Mouse (Mus musculus) mature B cell (primary cell): Measurements from ENCODE around the gene Dgka.

Source experiments
- in situ Hi-C: fragments of 300-500 bp; cut with MboI; formaldehyde crosslinking; loops from 2 replicates; pipeline ENCODE4 v1.14.3; 2019

Gene Dgka

GRCm38 (mm10) chr10:128744680-128745601, at the start of gene Dgka:
Dgka (minus strand) TSS chr10:128744855.
- in situ Hi-C loops = no loop called here

DNA sequence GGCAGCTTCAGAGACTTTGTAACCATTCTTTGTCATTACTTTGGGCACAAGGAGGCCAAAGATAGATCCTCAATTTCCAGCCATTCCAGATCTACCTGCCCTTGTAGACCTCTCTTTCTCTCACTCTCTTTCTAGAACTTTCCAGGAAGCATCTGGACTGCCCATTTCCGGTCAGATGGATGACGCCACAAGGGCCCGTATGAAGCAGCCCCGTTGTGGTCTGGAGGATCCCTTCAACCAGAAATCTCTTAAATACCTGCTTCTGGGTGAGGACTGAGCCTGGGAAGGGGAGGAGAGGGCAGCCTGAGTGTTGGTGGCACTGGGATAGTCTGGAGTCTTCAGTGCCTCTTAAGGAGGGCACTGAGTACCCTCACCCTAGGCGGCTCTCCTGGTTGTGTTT, 49.7 kb upstream of the Dgka start:
- in situ Hi-C loops = no loop called here

GRCm38 (mm10) chr10:128793258-128793657, 48.6 kb upstream of the Dgka start:
- in situ Hi-C loops = no loop called here

DNA sequence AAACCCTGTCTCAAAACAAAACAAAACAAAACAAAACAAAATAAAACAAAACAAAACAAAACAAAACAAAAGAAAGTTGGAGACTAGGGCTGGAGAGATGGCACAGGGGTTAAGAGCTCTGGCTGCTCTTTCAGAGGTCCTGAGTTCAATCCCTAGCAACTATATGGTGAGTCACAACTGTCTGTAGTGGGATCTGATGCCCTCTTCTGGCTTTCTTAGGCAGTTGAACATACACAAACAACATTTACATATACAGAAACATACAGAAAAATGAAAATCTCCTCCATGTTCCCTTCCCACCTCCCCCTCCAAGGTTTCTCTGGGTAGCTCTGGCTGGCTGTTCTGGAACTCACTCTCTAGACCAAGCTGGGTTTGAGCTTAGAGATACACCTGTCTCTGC, 47.4 kb upstream of the Dgka start:
- in situ Hi-C loops = no loop called here

DNA sequence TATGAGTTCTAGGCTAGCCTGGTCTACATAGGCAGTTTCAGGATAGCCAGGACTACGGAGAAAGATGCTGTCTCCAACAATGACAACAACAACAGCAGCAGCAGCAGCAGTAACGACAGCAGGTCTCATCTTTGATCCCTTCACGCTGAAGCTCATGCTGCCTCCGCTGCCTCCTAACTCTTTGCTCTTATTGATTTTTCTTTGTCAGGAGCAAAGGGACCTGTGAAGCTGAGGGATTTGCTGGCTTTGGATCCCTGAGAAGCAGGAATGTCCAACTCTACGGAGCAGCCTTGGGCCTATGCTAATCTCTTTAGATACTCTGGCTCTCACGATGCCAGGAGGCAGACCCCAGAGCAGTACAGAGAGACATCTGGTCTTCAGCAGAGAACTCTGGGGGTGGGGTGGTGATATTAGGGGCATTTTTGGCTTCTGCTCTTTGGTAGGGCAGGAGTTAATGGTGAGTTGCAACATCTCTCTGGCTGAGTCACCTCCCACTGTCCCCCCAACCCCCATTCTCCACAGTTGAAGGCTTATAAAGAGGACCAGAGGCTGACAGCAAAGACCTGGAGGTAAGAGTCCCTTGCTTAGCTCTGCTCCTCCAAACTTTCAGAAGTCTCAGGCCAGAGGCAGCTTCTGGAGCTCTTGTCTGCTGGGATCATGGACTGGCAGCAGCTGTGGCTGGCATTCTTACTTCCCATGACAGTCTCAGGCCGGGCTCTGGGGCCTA, 45.9 kb upstream of the Dgka start, which contains the start of gene Mmp19:
Gene Mmp19, plus strand, starts transcription at position 513 of the 727 bp plus-strand sequence.
- in situ Hi-C loops = no loop called here

- in situ Hi-C loops = no loop called here
These were observed 35.5 kb upstream of the Dgka start for GRCm38 (mm10) chr10:128780200-128780599.

DNA sequence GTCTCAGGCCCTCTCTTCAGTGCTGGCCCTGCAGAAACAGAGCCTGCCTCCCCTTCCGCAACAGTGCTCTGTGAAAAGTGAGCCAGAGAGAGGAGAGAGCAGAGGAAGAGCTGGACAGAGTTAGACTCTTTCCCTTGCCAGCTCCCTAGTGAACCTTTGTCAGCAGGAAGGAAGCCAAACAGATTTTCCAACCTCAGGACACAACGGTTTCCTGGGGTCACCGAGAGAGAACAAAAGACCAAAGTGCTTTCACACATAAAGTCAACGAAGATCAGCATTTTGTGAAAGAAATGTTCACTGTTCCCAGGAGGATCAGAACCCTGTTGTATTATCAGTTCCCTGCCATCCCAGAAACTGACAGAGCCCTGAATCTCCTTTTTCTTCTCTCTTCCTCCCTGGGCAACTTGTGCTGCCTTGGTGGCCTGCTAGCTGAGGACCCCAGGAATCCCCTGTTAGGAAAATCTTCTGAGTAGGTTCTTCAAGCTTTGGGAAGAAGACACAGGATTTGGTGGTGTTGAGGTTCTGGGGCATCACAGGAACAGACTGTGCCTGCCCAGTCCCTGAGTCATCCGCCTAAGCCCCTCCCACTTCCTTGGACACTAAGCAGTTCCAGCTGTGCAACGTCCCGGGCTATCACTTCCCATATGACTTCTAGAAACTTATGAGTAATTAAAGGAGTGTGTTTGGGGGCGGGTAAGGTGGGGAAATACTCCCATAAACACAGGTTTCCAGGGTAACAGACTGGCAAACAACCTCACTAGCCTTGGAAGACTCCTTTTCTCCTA, 34.5 kb upstream of the Dgka start:
- in situ Hi-C loops = no loop called here

GRCm38 (mm10) chr10:128778441-128778840, 33.8 kb upstream of the Dgka start:
- in situ Hi-C loops = no loop called here

DNA sequence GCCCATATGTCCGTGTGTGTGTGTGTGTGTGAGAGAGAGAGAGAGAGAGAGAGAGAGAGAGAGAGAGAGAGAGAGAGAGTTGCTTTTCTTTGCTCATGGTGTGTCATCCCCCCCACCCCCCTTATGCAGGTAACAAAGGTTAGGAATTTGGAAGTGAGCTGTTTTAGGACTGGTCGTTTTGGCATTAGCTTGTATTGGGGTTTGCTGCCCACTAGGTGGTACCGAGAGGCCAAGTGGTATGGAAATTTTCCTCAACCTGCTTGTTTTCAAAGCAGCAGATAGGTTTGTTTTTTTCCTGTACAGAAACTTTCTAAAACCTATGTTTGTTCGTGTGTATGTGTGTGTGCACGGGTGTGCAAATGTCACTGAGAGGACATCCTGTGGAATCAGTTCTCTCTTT, 29.0 kb upstream of the Dgka start:
- in situ Hi-C loops = no loop called here

- in situ Hi-C loops = no loop called here
These were observed 28.2 kb upstream of the Dgka start for GRCm38 (mm10) chr10:128772895-128773294.

- in situ Hi-C loops = no loop called here
These were observed 3.7 kb upstream of the Dgka start for GRCm38 (mm10) chr10:128748252-128748864.

- in situ Hi-C loops = no loop called here
These were observed 3.1 kb upstream of the Dgka start, which contains the start of gene Pym1 for GRCm38 (mm10) chr10:128747646-128748251. Pym1 (plus strand) TSS chr10:128747889.

DNA sequence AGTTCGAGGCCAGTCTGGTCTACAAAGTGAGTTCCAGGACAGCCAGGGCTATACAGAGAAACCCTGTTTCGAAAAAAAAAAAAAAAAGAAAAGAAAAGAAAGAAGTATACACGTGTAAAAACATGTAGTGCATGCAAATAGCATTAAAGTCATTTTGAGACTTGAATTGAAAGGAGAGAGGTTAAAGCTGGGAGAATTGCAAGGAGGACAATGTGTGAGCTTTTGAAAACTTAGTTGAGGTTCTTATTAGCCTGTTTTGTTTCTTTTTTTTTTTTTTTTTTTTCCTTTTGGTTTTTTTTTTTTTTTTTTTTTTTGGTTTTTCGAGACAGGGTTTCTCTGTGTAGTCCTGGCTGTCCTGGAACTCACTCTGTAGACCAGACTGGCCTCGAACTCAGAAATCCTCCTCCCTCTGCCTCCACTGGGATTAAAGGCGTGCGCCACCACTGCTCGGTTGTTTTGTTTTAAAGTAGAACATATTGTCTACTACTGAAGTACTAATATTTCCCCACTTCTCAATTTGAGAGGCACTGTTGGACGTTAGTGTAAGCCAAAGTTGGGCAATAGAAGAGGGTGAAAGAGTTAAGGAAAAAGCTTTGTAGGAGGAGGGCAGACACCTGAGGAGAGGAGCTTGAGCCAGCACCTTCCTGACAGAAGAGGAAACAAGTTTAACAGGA, 2.5 kb upstream of the Dgka start:
- in situ Hi-C loops = no loop called here

DNA sequence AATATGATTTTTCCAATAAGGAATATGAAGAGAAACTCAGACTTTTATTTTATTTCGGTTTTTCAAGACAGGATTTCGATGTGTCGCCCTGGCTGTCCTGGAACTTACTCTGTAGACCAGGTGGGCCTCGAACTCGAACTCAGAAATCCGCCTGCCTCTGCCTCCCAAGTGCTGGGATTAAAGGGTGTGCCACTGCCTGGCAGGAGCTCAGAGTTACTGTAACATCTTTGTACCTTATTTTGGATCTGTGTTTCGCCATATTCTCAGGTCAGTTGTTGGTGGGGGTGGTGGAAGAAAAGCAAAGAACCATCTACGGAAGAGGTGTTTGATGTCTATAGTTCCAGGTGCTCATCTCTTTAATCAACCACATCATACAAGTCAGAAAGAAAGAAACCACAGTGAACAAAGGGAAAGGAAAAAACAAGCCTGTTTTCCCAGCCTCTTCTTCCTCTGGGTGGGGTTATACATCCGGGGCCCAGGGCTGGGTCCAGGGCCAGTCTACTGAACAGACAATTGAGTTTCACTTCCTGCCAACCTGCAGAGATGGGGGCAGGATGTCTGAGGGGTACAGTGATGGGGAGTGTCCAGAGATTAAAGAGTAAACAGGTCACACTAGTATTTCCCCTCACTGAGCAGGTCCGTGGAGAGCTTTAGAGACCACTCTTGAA, 1.4 kb upstream of the Dgka start:
- in situ Hi-C loops = no loop called here

DNA sequence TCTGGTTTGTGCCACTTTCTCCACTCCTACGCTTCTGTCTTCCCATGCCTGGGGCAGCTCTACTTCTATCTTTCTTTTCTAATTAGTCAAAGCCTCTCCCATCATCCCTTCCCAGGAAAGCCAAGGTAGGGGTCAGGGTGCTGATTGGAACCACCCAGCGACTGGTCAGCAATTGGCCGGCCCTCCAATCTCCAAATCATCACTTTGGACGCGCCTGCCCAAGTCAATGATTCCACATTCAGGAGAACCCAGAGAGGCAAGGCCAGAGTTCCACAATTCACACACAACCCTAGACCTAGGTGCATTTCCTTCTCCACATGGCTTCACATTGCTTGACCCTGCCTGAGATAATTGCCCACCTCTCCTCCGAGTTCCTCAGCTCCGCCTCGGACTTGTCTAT, 444 bp downstream of the Dgka start:
- in situ Hi-C loops = no loop called here

DNA sequence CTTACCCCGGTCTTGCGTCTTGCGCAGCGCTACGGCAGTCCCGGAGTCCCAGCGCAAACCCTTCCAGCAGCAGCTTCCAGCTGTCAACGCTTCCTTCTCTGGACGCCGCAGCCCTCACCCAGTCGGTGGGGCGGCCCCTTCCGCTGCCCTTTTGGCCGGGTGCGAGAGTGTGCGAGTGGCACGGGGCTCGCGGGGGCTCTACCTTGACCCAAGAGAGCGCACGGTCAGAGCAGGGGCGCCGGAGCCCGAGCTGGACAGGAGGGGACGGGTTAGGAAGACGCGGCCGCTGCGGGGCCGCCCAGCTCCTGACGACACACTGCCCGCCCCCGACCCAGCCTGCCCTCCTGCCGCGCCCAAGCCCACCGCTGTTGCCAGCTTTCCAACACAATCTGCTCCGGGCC, 864 bp downstream of the Dgka start:
- in situ Hi-C loops = no loop called here

DNA sequence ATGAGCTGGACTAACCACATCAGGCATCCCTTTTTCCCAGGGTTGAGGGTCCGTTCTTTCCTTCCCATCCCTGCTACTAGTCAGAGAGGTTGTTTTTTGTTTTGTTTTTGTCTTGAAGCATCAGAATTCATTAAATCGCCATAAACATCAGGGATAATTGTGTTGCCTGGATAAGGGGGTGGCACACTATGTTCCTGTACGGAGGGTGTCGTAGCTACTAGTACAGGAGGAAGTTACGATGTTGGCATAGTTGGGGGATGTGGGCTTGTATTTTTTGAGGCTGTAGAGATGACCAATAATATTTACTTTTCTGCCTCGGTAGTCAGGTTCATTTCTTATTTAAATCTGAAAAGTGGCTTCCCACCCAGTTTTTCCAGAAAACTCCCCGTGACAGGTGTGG, 1.4 kb downstream of the Dgka start:
- in situ Hi-C loops = no loop called here

- in situ Hi-C loops = no loop called here
These were observed 2.0 kb downstream of the Dgka start for GRCm38 (mm10) chr10:128742616-128743015.

DNA sequence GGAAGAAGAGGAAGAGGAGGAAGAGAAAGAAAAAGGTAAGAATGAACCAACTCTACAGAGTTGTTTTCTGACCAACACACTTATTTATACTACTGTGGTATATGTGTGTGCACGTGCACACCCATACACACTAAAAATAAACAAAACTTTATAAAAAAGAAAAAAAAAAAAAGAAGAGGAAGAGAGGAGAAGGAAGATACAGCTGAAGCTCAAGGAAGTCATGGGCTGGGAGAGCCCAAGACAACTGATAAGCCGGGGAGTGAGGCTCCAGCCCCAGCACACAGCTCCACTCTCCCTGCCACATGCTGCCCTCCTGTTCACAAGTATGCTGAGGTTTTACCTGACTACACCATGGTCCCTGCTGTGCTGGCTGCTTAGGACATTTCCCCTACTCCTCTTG, 4.4 kb downstream of the Dgka start:
- in situ Hi-C loops = no loop called here

DNA sequence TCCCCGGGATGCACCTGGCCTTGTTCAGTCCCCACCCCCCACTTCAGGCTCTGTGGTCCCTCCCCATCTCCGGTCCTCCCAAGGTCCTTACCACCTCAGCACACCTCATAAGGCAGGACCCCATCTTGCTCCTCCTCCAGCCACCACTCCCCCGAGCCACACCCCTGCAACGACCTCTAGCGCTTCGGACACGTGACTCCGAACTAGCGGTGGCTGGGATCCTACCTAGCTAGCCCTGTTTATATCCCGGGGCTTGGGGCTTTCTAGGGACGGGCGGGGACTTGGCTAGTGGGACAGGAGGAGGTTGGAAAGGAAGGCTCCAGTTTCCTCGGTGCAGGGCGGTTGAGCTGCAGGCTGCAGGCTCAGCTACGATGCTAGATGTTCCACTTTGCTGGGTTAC, 7.2 kb downstream of the Dgka start:
- in situ Hi-C loops = no loop called here
